Mouse (Mus musculus): Measurements from ENCODE around the gene Ccdc30. TPM values are rescaled to one million over a fixed set of nuclear protein-coding genes. Genes with fewer than 3 reads are reported as not detected.
A peak's percentile ranks its signal among the peaks of the same experiment; 100 is the strongest.
"Not testable (repeated sequence)": the region's sequence is repeated elsewhere in the genome, so short reads cannot be mapped to it uniquely, and the experiment has no call there.

Ccdc30 gene
- total RNA-seq, 2 experiments from 2014 or later, result 0.34 TPM; not detected in 1

GRCm38 (mm10) chr4:119320896-119321550 is 94.3 kb downstream of the Ccdc30 start:
- intact Hi-C loops (cut with DNase I), result loop anchor here (1.0 to 10.0 kb wide), 4 partner anchors 27 to 214 kb away; partner anchors contain the start of genes Foxj3, Frg2f1, Ppcs and Ybx1
- no peak for DNase-seq (ENCODE audit: low spot score)

- intact Hi-C loops (cut with DNase I), result loop anchor here (1.0 to 10.0 kb wide), 4 partner anchors 26 to 215 kb away; partner anchors contain the start of genes Foxj3, Frg2f1, Ppcs and Ybx1
- peak; percentile 91 for DNase-seq (ENCODE audit: low spot score)
Observed at GRCm38 (mm10) chr4:119320131-119320830, 95.0 kb downstream of the Ccdc30 start, which contains the start of gene Ppih. TSS of gene Ppih (minus strand) at chr4:119320546.

DNA sequence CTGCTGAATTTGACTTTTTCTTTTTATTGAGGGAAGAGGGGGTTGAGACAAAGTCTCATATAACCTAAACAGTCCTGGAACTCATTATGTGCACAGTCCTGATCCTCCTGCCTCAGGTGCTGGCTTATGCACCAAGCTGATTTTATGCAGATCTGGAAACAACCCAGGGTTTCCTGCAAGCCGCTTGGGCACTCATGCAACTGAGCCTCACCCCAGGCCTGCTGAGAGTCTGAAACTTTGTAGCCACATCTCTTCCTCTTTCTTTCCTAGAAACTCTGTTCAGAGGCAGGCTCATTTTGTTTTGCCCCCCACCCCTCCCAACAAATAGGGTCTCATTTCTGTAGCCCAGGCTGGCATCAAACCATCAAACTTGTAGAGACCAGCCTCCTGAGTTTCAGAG is 101.6 kb downstream of the Ccdc30 start:
- intact Hi-C loops (cut with DNase I), result no loop called here
- no peak for DNase-seq (ENCODE audit: low spot score)

- no peak for DNase-seq (ENCODE audit: low spot score)
- intact Hi-C loops (cut with DNase I), result no loop called here
Observed at GRCm38 (mm10) chr4:119305418-119305817, 109.9 kb downstream of the Ccdc30 start.

DNA sequence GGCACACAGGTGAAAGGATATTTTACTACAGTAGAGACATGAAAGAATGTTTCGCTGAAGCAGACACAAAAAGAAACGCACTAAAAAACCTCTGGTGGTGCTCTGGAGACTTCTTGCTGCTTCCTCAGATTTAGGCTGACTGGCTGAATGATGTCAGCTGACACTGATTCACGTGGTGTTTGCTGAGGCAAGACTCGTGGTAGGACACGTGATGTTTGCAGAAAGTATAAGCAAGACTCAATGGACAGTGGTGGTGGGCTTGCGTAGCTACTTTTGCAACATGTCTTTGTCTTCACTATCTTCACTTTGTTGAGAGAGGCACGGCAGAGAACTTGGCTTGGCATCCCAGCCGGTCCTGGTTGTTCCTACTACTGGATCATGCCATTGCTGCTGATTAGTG is 112.0 kb downstream of the Ccdc30 start:
- DNase-seq (ENCODE audit: low spot score), result no peak
- intact Hi-C loops (cut with DNase I), result no loop called here

- no peak for DNase-seq (ENCODE audit: low spot score)
- intact Hi-C loops (cut with DNase I), result loop anchor here (2.0 kb wide), 1 partner anchor 17 kb away; no protein-coding TSS in a partner anchor
Observed at GRCm38 (mm10) chr4:119301777-119302176, 113.5 kb downstream of the Ccdc30 start.

- no peak for DNase-seq (ENCODE audit: low spot score)
- intact Hi-C loops (cut with DNase I), result loop anchor here (2.0 kb wide), 1 partner anchor 18 kb away; no protein-coding TSS in a partner anchor
Observed at GRCm38 (mm10) chr4:119300761-119301160, 114.6 kb downstream of the Ccdc30 start.

- intact Hi-C loops (cut with DNase I), result loop anchor here (5.0 kb wide), 1 partner anchor 125 kb away; the partner anchor contains the start of genes Ppcs and Zmynd12
- no peak for DNase-seq (ENCODE audit: low spot score)
Observed at GRCm38 (mm10) chr4:119297361-119297760, 118.0 kb downstream of the Ccdc30 start.

DNA sequence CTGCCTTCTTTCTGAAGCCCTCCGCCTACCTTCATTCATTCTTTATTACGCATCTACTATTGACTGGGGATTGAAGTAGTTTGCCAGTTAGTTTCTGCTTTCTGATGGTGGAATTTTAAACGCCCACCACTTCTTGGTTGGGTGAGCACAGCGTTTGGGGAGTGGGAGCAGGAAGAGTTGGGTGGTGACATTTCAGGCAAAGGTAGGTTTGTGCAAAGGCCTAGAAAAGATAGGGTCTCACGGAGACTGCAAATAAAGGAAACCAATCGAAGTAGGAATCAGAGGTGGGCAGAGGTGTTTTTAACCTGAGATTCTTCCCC is 120.2 kb downstream of the Ccdc30 start:
- no peak for DNase-seq (ENCODE audit: low spot score)
- intact Hi-C loops (cut with DNase I), result loop anchor here (5.0 kb wide), 1 partner anchor 127 kb away; the partner anchor contains the start of genes Ppcs and Zmynd12

DNA sequence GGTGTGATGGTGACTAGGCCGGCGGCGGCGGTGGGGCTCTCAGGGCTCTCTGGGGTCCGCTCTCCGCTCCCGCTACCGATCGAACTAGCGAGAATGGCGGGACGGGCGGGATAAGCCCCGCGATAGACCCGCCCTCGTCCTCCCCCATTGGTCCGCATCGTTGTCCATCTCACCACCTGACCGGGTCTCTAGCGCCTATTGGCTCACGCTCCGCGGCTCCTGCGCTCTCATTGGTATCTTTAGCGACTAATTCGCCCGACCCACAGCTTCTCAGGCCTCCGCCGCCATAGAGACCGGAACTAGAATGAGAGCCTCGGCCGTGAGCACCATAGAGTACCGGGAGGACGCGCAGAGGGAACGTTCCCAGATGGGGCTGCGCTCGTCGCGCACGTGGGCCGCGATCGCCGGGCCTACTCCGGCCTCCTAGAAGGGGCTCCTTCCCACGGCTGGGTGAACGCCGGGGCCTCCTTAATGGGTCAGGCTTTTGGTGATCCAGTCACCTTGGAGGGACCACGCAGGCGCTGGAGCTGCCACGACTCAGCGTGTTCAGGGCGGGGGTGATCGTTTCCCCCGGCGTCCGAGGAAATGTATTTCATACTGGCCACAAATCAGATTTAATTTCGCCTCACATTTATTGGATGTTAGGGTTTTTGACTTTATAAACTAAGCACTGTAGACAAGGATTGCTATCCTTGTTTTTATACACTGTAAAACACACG is 120.7 kb downstream of the Ccdc30 start, which contains the start of gene Ybx1:
TSS of gene Ybx1 (minus strand) at position 190 of the 719 bp plus-strand sequence.
- peak; percentile 99 for DNase-seq (ENCODE audit: low spot score)
- intact Hi-C loops (cut with DNase I), result loop anchor here (1.0 to 5.0 kb wide), 2 partner anchors 26 to 128 kb away; partner anchors contain the start of genes Ppcs, Ppih and Zmynd12

DNA sequence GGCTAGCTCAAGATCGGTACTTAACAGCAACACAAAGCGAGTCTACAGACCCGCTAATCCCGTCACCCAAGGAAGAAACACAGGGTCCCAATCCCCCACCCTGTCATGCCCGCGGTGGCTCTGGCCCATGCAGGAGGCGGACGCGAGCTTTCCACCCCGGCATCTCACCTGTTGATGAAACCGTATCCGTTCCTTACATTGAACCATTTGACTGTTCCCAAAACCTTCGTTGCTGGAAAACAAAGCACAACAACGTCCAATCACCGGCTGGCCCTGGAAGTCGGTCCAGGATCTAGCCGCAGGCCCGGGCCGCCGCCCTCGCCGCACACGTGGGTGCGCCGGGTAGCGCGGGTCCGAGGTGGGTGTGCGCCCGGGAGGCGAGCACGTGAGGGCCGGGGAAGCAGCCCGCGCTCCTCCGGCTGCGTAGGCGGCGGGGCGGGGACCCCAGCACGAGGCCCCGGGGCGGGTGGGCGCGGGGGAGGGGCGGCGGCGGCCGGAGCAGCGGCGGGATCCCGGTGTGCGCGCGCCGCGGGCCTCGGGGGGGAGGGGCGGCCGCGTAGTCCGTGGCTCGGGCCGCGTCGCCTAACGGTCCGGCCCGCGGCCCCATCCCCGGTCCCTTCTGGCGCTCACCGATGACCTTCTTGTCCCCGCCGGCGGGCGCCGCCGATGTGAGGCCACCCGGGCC is 121.6 kb downstream of the Ccdc30 start:
- intact Hi-C loops (cut with DNase I), result loop anchor here (1.0 kb wide), 1 partner anchor 27 kb away; the partner anchor contains the start of gene Ppih
- DNase-seq (ENCODE audit: low spot score), result no peak

- intact Hi-C loops (cut with DNase I), result no loop called here
- DNase-seq (ENCODE audit: low spot score), result peak; percentile 20
Observed at GRCm38 (mm10) chr4:119292771-119293573, 122.3 kb downstream of the Ccdc30 start.

DNA sequence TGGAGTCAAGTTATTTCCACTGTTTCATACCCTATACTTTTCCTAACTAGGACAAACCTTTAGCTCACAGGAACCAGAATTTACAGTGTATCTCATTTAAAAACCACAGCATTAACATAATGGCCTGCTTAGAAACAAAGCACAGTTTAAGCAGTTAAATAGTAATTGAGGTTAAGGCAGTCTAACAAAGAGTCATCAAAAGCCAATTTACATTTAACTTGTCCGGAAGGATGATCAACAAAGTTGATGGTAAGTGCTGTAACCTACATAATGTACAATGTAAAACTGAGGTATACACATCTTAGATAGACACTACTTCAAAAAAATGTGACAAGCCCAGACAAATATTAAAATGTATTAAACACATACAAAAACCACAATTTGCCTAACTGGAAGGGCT is 123.4 kb downstream of the Ccdc30 start:
- intact Hi-C loops (cut with DNase I), result no loop called here

DNA sequence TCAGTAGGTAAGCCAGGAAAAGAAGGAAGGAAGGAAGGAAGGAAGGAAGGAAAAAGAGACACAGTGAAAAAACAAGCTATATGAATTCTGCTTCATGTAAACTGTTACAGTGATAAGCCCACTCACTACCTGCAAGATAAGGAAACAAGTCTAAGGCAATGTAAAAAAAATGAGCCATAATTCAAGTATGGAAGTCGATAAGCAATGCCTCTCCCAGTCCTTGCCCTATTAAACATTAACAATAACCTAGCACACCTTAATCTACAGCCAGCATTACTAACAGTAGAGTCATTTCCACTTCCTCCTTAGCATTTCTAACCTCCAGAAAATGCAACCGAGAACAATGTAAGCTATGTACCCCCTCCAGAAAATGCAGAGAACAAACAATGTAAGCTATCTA is 130.0 kb downstream of the Ccdc30 start:
- no peak for DNase-seq (ENCODE audit: low spot score)
- intact Hi-C loops (cut with DNase I), result no loop called here

More for the DNA sequence above, 123.4 kb downstream of the Ccdc30 start:
- no peak for DNase-seq (ENCODE audit: low spot score)

- intact Hi-C loops (cut with DNase I), result loop anchor here (5.0 kb wide), 1 partner anchor 37 kb away; the partner anchor contains the start of gene Ppih
- no peak for DNase-seq (ENCODE audit: low spot score)
Observed at GRCm38 (mm10) chr4:119284861-119285260, 130.5 kb downstream of the Ccdc30 start.

GRCm38 (mm10) chr4:119278784-119279183 is 136.5 kb downstream of the Ccdc30 start:
- intact Hi-C loops (cut with DNase I); DNase-seq (ENCODE audit: low spot score): not testable (repeated sequence)

DNA sequence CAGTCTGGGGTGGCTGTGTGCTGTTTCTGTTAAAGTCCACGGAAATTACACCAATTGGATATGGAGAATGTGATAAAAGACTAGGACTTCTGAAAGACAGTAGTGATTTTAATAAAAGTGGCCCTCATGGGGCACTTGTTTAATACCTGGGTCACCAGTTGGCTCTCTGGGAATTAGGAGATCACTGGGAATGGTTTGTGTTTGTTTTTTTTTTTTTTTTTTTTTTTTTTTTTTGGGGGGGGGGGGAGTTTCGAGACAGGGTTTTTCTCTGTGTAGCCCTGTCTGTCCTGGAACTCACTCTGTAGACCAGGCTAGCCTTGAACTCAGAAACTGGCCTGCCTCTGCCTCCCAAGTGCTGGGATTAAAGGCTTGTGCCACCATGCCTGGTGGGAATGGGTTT is 139.6 kb downstream of the Ccdc30 start:
- DNase-seq (ENCODE audit: low spot score), result no peak
- intact Hi-C loops (cut with DNase I), result loop anchor here (2.0 kb wide), 1 partner anchor 15 kb away; no protein-coding TSS in a partner anchor

GRCm38 (mm10) chr4:119275226-119275625 is 140.1 kb downstream of the Ccdc30 start:
- no peak for DNase-seq (ENCODE audit: low spot score)
- intact Hi-C loops (cut with DNase I), result loop anchor here (2.0 kb wide), 1 partner anchor 14 kb away; no protein-coding TSS in a partner anchor
